Mouse (Mus musculus): ENCODE results near the gene Pnpla7. TPM values are rescaled to one million over a fixed set of nuclear protein-coding genes. Genes with fewer than 3 reads are reported as not detected.

Gene Pnpla7
- polyA plus RNA-seq, 1 experiment = 6.4 TPM

GRCm38 (mm10) chr2:24996471-24996870 lies 20.6 kb downstream of the Pnpla7 start:
- DNase-seq (ENCODE audit: low read depth) = no peak
- TF ChIP-seq CTCF (IDR thresholded peaks at IDR 0.05; ENCODE audit: borderline replicate concordance, extremely low read depth, insufficient read depth, insufficient read length) = no peak
- no peak for TF ChIP-seq POLR2A (IDR thresholded peaks at IDR 0.05; ENCODE audit: borderline replicate concordance, extremely low read depth, insufficient read depth, insufficient read length, poor library complexity, severe bottlenecking)

DNA sequence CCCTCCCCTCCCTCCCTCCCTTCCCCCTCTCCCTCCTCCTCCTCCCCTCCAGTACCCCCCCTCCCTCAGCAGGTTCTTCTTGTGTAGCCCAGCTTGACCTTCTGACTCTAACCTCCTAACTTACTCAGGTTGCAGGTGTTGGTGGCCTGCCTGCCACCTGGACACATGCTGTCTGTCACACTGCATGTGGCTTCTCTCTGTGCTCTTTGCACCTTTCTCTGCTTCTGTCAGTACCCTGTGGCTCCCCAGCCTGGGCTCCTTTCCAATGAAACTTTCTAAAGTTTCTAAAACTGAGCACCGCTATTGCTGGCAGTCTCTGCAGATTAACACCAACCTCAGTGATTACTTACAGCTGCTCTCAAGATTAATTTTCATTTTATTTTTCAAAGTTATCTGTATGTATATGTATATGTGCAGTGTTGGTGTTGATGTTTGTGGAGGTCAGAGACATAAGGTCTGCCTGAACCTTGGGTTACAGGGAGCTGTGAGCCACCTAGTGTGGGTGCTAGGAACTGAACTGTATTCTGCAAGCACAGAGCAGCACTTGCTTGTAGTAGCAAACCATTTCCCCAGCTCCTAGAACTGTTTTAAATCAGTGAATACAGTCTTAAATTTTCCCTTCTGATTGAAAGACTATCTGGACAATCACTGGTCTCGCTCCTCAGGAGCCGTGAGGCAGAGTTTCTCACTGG lies 24.9 kb downstream of the Pnpla7 start:
- peak; percentile 55 for DNase-seq (ENCODE audit: low read depth)
- TF ChIP-seq POLR2A (IDR thresholded peaks at IDR 0.05; ENCODE audit: borderline replicate concordance, extremely low read depth, insufficient read depth, insufficient read length, poor library complexity, severe bottlenecking) (no peak), CTCF (IDR thresholded peaks at IDR 0.05; ENCODE audit: borderline replicate concordance, extremely low read depth, insufficient read depth, insufficient read length) (peak; percentile 62; the same call in 1 of the 2 replicates)

DNA sequence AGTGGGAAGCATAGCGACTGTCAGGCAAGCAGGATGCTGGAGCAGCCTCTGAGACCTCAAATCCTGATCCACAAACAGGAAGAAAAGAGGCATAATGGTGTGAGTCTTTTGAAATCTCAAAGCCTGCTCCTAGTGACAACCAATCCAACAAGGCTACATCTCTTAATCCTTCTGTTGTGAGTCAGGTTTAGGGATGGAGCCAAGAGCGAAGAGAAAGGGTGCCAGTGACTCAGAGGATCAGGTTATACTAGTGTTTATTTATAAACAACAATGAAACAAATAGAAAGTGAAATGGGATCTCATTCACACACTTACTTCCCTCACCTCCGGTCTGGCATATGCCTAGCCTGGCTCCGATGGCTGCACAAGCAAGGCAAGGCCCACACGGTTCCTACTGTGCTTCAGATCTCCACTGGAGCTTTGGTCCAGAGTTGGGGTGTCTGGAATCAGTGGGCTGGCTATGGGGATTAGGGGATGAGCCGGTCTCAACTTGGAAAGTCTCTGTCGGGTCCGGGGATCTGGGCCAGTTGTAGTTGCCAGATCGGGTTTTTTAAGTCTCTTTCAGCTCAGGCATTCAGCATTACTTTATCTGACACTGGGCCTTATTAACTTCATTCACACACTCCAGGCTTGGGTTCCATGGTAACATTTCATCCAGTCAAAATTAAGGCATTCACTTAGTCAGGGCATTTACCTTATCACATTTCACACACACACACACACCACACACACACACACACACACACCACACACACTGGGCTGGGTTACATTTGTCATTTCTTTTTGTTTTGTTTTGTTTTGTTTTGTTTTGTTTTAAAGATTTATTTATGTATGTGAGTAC lies 28.3 kb downstream of the Pnpla7 start:
- DNase-seq (ENCODE audit: low read depth) = peak; percentile 73
- TF ChIP-seq POLR2A (IDR thresholded peaks at IDR 0.05; ENCODE audit: borderline replicate concordance, extremely low read depth, insufficient read depth, insufficient read length, poor library complexity, severe bottlenecking) = no peak
- TF ChIP-seq CTCF (IDR thresholded peaks at IDR 0.05; ENCODE audit: borderline replicate concordance, extremely low read depth, insufficient read depth, insufficient read length) = no peak

GRCm38 (mm10) chr2:25006767-25007166 lies 30.9 kb downstream of the Pnpla7 start:
- no peak for DNase-seq (ENCODE audit: low read depth)
- TF ChIP-seq CTCF (IDR thresholded peaks at IDR 0.05; ENCODE audit: borderline replicate concordance, extremely low read depth, insufficient read depth, insufficient read length) = no peak
- no peak for TF ChIP-seq POLR2A (IDR thresholded peaks at IDR 0.05; ENCODE audit: borderline replicate concordance, extremely low read depth, insufficient read depth, insufficient read length, poor library complexity, severe bottlenecking)

DNA sequence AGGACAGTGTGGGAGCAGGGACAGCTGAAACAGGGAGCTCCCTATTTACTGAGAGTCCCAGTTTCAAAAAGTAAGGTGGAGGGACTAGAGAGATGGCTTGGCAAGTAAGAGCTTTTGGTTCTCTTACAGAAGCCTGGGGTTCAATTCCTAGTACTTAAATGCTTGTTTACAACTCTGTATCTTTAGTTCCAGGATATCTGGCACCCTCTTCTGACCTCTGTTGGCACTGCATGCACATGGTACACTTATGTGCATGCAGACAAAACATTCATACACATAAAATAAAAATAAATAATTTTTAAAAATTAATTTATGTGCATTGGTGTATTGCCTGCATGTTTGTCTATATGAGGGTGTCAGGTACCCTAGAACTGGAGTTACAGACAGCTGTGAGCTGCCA lies 32.4 kb downstream of the Pnpla7 start:
- no peak for DNase-seq (ENCODE audit: low read depth)

GRCm38 (mm10) chr2:25022678-25023077 lies 46.8 kb downstream of the Pnpla7 start:
- DNase-seq (ENCODE audit: low read depth) = no peak
- no peak for TF ChIP-seq POLR2A (IDR thresholded peaks at IDR 0.05; ENCODE audit: borderline replicate concordance, extremely low read depth, insufficient read depth, insufficient read length, poor library complexity, severe bottlenecking)
- no peak for TF ChIP-seq CTCF (IDR thresholded peaks at IDR 0.05; ENCODE audit: borderline replicate concordance, extremely low read depth, insufficient read depth, insufficient read length)

More for the DNA sequence above, 32.4 kb downstream of the Pnpla7 start:
- TF ChIP-seq POLR2A (IDR thresholded peaks at IDR 0.05; ENCODE audit: borderline replicate concordance, extremely low read depth, insufficient read depth, insufficient read length, poor library complexity, severe bottlenecking) = no peak
- TF ChIP-seq CTCF (IDR thresholded peaks at IDR 0.05; ENCODE audit: borderline replicate concordance, extremely low read depth, insufficient read depth, insufficient read length) = no peak

GRCm38 (mm10) chr2:25025109-25025508 lies 49.3 kb downstream of the Pnpla7 start:
- DNase-seq (ENCODE audit: low read depth) = no peak
- no peak for TF ChIP-seq CTCF (IDR thresholded peaks at IDR 0.05; ENCODE audit: borderline replicate concordance, extremely low read depth, insufficient read depth, insufficient read length)
- no peak for TF ChIP-seq POLR2A (IDR thresholded peaks at IDR 0.05; ENCODE audit: borderline replicate concordance, extremely low read depth, insufficient read depth, insufficient read length, poor library complexity, severe bottlenecking)

DNA sequence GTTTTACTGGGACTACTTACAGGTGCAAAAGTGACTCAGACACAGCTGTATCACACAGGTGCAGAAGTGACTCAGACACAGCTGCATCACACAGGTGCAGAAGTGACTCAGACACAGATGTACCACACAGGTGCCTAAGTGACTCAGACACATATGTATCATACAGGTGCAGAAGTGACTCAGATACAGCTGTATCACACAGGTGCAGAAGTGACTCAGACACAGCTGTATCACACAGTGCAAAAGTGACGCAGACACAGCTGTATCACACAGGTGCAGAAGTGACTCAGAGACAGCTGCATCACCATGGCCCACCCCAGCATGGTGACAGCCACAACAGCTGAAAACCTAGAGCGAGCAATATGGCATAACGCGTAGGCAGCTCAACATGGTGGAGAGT lies 59.2 kb downstream of the Pnpla7 start:
- no peak for TF ChIP-seq POLR2A (IDR thresholded peaks at IDR 0.05; ENCODE audit: borderline replicate concordance, extremely low read depth, insufficient read depth, insufficient read length, poor library complexity, severe bottlenecking)
- no peak for TF ChIP-seq CTCF (IDR thresholded peaks at IDR 0.05; ENCODE audit: borderline replicate concordance, extremely low read depth, insufficient read depth, insufficient read length)
- DNase-seq (ENCODE audit: low read depth) = no peak

- DNase-seq (ENCODE audit: low read depth) = no peak
Observed at GRCm38 (mm10) chr2:25040089-25040488, 64.3 kb downstream of the Pnpla7 start.

DNA sequence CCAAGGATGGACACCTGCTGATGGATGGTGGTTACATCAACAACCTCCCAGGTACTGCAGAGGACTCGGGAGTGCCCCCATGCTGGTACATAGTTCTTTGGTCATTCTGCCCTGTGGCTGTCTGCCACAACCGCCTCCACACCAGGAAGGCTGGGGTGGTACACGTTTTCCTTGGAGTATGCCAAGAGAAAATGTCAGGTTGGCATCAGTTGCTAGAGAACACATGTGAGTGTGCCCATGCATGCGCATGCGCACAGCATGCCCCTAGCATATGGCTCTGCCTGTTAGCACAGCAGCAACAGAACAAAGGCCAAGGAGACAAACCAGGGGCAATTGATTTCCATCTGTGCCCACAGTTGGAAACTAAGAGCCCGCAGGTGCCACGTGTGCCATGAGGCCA lies 75.1 kb downstream of the Pnpla7 start:
- DNase-seq (ENCODE audit: low read depth) = peak; percentile 65
- no peak for TF ChIP-seq CTCF (IDR thresholded peaks at IDR 0.05; ENCODE audit: borderline replicate concordance, extremely low read depth, insufficient read depth, insufficient read length)
- TF ChIP-seq POLR2A (IDR thresholded peaks at IDR 0.05; ENCODE audit: borderline replicate concordance, extremely low read depth, insufficient read depth, insufficient read length, poor library complexity, severe bottlenecking) = no peak

More at GRCm38 (mm10) chr2:25040089-25040488, 64.3 kb downstream of the Pnpla7 start:
- no peak for TF ChIP-seq CTCF (IDR thresholded peaks at IDR 0.05; ENCODE audit: borderline replicate concordance, extremely low read depth, insufficient read depth, insufficient read length)

DNA sequence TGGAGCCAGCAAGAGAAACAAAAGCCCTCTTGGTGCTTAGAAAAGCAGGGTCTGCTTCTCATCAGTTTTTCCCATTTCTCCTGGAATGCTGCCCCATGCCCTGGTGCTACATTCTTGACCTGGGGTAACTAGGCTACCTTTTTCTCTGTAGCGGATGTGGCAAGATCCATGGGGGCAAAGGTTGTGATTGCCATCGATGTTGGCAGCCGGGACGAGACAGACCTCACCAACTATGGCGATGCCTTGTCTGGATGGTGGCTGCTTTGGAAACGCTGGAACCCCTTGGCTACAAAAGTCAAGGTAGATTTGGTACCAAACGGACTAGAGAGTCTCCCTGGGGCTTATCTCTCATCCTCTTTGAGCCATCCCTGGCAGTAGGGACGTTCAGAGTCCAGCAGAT lies 75.6 kb downstream of the Pnpla7 start:
- DNase-seq (ENCODE audit: low read depth) = no peak
- no peak for TF ChIP-seq POLR2A (IDR thresholded peaks at IDR 0.05; ENCODE audit: borderline replicate concordance, extremely low read depth, insufficient read depth, insufficient read length, poor library complexity, severe bottlenecking)
- no peak for TF ChIP-seq CTCF (IDR thresholded peaks at IDR 0.05; ENCODE audit: borderline replicate concordance, extremely low read depth, insufficient read depth, insufficient read length)

Measured in brain, embryonic 14.5 days (tissue).